Mouse (Mus musculus) ovary, postnatal 36 days (tissue): ENCODE data around the gene Pcyt1b.

Experiments used
- DNase-seq: peaks from one replicate; pipeline ENCODE4 v3.0.0; 2022; ENCODE audit warnings: low spot score, mixed read lengths

Gene Pcyt1b

GRCm38 (mm10) chrX:93654218-93655002 lies at the start of gene Pcyt1b:
Gene Pcyt1b (plus strand): TSS chrX:93654863.
- DNase-seq, result no peak

- no peak for DNase-seq
These were observed 24.4 kb upstream of the Pcyt1b start for GRCm38 (mm10) chrX:93630256-93630655.

DNA sequence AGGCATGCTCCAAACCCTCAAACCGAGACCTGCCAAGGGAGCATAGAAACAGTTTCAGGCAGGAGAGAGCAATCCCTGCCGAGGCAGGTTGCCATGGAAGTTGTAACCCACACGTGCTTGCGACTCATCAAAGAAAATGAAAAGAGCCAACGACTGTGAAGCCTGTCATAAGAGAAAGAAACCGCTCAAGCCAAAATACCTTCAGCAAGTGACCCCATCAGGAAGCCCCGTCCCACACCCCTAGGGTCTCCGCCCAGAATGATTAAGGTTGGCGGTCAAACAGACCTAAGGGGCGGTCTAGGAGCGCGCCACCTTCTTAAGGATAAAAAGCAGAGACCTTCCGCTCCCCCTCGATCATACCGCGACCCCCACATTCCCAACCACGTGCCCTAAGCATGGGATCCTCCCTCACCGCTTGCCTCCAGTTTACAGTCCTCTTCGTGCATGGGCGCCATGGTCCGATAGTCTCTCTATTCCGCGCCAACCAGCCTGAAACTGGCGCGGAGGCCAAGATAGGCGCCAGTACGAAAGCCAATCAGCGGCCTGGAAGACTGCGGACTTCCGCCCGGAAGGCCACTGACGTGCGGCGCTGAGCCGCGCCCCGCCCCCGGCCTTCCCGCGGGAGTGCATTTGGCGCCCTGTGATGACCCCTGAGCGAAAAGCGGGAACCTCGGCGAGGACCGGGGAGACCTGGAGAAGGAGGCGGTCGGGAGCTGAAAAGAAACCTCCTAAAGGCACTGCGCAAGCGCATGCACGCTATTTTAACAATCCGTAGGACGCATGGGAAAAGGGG lies 22.8 kb upstream of the Pcyt1b start, which contains the start of gene Pola1:
TSS of gene Pola1 (minus strand) at position 499 of the 793 bp plus-strand sequence.
- peak; percentile 85 for DNase-seq

DNA sequence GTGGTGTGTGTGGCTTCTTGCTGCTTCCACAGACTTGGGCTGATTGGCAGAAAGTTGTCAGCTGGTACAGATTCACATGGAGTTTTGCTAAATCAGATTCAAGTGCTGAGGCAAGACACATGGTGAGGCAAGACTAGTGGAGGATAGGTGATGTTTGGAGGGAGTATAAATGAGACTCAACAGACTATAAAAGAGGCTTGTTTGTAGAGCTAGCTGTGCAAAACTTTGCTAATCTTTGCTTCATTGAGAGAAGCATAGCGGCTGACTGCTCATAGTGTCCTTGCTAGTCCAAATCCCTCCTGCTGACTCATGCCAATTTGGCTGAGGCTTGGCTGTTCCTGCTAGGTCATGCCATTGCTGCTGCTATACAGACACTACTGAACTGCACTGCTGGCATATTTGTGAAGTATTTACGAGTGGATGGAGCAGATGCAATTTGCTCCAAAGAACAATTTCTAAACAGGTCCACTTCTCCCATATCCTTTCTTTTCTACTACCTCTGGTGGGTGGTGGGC lies 19.7 kb upstream of the Pcyt1b start:
- no peak for DNase-seq

DNA sequence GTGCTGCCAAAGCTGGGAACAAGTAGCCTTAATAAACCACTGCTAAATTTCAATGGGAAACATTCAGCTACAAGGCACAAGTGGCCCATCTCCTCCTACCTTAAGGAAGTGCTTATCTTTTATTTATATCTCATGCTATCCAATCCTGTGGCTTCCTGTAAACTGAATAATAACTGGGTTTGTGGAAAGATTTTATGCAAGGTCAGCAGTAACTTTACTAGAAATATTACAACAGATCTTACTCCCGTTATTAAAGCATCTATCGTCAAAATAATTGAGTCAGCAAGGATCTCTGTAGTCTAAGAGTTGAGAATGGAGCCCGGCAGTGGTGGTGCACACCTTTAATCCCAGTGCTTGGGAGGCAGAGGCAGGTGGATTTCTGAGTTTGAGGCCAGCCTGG lies 11.1 kb upstream of the Pcyt1b start:
- no peak for DNase-seq

GRCm38 (mm10) chrX:93644022-93644421 lies 10.6 kb upstream of the Pcyt1b start:
- DNase-seq, result no peak

DNA sequence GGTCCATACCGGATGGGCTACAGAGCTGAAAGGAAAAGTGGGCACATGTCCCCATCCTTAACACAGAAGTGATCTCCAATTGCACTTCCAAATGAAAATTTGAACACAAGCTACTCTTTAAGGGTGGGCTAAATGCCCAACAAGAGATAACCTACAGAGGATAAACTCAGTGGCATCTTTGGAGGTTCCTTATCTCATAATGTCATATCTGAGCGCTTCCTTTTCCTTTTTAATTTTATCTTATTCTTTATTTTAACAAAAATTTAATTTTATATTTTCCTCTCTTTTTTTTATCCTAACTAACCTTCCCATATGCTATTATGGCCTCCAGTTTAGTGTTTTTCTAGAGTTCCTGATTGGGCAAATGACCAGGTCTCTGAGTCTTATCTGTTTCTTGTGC lies 3.9 kb upstream of the Pcyt1b start:
- no peak for DNase-seq

GRCm38 (mm10) chrX:93655153-93655552 lies 490 bp downstream of the Pcyt1b start:
- DNase-seq, result no peak

DNA sequence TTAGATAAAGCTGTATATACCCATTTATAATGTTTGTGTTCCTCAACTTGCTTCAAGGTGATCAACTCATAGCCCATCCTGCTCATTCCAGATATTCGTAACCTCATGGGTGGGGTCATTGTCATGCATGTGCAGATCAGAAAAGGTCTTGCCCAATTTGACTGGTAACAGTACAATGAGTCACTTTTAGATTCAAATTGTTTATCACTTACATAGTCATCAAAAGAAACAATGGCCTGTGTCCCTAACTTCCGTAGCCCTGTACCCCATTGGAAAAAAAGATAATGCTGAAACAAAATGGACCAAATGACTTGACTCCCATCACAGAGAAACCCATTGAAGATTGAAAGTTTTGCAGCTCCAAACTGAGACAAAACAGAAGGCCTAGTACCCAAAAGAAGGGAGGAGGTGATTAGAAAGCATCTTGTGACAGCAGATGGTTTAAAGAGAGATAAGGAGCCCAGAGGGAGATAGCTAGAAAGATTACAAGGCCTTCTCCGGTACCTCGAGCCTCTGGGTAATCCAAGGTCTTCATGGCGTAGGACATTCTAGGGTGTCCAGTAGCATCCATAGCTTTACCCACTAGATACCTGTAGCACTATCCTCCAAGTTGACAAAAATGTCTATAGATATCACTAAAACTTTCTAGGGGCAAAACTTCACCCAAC lies 9.4 kb downstream of the Pcyt1b start:
- no peak for DNase-seq

DNA sequence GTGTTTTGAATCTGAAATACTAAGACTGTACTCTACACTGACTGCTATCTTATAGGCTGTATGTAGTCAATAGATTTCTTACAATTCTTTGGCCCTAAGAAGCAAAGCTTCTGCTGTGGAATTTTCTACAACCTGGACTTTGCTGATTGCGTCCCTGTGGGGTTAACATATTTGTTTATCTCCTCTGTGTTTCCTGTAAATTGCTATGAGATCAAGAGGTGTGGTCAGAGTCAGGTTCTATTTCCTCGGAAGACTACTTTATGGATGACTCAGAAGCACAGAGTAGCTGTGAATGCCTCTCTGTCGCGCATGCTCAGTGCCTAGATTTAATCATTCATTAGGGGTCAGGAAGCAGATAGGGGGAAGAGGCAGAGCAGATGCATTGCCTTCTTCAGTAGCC lies 10.1 kb downstream of the Pcyt1b start:
- DNase-seq, result no peak

DNA sequence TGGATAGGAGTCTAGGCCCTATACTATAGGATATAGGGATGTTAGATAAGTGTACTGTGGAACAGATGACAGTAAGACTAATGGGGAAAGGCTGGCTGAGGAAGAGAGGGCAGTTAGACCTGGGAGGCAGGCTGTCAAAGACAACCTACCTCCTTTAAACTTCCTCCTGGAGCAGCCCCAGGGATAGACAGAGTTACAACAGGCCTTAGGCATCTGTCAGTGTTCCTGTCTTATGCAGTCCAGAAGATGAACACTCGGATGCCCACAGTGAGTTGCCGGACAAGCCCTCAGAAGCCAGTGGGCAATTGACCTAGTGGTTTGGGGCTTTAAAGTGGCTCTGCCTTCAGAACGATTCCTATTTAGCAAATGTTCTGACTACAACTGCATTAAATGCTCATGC lies 19.8 kb downstream of the Pcyt1b start:
- peak; percentile 4 for DNase-seq

- peak; percentile 53 for DNase-seq
These were observed 20.5 kb downstream of the Pcyt1b start for GRCm38 (mm10) chrX:93674836-93675795.

DNA sequence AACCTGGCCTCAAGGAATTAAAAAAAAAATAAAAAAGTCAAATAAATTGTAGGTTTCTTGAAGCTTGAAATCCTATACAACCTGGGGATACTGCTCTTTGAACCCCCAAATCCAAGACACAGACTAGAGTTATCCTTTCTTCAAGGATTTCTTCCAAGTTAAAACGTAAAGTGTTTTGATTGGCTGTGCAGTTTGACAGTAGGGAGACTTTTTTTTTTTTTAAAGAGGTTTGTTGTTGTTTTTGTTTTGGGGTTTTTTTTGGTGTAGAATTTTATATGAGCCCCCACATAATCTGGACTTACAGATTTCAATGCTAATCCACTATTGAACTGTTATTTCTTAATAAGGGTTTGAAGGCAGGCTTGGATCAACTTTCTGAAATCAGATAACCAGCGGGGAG lies 21.6 kb downstream of the Pcyt1b start:
- no peak for DNase-seq

- no peak for DNase-seq
These were observed 34.6 kb downstream of the Pcyt1b start for GRCm38 (mm10) chrX:93689287-93689686.

- DNase-seq, result no peak
These were observed 36.0 kb downstream of the Pcyt1b start for GRCm38 (mm10) chrX:93690672-93691071.

DNA sequence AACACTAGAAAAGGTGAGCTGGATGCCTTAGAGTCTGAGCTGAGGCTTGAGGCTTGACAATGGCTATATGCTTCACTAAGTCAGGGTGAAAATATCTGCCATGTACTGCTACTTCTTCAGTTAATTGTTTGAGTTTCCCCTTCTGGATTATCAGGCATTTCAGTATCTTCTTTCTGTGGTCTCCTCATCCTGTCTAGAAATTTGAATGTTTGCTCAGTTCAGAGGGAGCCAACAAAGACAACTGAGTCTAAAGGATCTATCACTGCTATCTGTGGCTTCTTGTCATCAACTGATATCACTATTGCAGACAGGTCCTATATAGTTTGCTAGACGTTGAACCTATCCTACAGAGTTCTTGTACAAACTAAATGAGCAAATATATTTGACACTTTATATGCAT lies 42.9 kb downstream of the Pcyt1b start:
- DNase-seq, result no peak

GRCm38 (mm10) chrX:93700528-93701225 lies 46.0 kb downstream of the Pcyt1b start:
- DNase-seq, result peak; percentile 58

DNA sequence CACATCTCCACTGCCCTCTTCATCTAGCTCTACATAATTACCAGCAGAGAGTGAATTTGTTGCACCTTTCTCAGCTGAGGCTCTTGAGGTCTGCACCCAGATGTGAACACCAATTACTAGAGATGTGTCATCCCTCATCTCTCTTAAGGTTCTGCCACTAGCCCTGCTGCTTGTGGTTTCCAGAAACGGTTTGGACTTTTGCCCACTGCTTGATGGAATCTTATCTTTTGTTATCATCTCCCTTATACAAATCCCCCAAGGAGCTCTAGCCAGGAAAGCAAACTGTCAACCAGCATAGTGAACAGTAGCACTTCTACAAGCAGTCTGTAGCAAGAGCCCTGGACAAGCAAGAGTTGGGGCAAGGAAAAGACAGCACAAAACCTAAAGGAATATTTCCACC lies 57.9 kb downstream of the Pcyt1b start:
- DNase-seq, result no peak

DNA sequence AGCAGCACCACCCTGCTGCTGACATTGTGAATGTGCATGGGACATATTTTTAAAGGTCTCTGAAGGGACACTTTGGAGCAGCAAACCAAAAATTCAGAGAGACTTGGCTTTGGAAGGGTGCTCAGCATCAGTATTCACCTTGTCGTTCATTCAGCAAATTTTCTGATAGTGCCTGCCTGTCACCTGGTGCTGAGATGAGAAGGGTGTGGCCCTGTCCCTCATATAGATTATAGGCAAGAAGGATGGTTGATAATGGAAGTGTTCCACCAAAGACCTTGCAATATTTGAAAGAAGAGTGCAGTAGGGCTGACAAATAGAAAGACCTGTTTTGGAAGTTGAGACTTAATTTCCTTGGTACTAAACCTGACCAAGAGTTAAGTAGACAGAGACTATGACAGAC lies 74.9 kb downstream of the Pcyt1b start:
- DNase-seq, result no peak

- no peak for DNase-seq
These were observed 76.2 kb downstream of the Pcyt1b start for GRCm38 (mm10) chrX:93730854-93731253.

DNA sequence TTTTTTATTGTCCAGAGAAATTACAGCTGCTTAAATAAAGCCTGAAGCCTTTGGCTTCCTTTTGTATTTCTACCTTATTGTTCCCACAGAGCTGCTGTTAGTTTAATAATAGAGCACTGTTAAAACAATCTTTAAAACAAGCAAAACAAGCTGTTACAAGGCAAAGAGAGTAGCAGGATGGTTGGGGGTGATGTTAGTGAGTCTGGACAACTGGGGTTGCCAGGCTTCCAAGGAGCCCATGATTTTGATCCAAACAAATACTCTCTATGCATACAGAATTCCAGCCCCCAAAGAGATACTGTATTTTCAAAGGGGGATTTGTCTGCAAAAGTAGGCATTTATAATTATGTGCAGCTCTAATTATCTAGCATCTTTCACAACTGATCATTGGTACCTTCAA lies 77.7 kb downstream of the Pcyt1b start:
- no peak for DNase-seq
